Mouse (Mus musculus) retina, postnatal 1 day (tissue): ENCODE data around the gene Bin2.
A peak's percentile ranks its signal among the peaks of the same experiment; 100 is the strongest.
"Not testable (repeated sequence)": the region's sequence is repeated elsewhere in the genome, so short reads cannot be mapped to it uniquely, and the experiment has no call there.

Experiments
- DNase-seq: peaks from one replicate; pipeline ENCODE4 v3.0.0-alpha.2; 2012

The Bin2 gene

DNA sequence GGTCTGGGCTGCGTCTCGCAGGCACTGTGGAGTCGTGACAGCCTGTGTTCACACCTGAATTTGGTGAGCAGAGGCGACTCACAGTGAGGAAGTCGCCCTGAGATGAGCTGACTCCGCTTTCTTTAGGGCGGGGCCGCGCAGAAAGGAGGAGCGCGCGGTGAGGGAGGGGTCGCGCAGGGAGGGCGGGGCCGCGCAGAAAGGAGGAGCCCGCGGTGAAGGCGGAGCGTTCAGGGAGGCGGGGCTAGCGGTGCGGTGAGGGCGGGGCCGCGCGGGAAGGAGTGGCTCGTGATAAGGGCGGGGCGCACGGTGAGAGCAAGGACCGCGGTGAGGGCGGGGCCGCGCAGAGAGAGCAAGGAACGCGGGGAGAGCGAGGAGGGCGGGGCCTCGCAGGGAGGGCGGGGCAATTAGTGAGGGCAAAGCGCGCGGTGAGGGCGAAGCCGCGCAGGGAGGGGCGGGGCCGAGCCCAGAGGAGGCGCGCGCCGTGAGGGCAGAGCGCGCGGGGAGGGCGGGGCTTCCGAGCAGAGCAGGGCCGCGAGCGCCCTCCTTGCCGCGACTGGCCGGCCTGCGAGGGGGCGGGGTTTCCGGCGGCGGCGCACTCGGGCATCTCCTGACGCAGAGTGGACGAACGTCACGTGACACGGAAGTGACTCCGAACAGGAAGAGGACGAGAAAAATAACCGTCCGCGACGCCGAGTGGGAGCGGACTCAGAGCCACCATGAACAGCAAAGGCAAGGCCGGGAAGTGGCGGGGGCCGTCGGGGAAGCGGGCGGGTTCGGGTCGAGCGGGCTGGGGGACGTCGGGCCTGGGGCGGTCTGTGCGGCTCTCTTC is 54.1 kb downstream of the Bin2 start, which contains the start of gene Dazap2:
Gene Dazap2 (plus strand): TSS at position 354 of the 829 bp plus-strand sequence.
- DNase-seq, result peak; percentile 98

DNA sequence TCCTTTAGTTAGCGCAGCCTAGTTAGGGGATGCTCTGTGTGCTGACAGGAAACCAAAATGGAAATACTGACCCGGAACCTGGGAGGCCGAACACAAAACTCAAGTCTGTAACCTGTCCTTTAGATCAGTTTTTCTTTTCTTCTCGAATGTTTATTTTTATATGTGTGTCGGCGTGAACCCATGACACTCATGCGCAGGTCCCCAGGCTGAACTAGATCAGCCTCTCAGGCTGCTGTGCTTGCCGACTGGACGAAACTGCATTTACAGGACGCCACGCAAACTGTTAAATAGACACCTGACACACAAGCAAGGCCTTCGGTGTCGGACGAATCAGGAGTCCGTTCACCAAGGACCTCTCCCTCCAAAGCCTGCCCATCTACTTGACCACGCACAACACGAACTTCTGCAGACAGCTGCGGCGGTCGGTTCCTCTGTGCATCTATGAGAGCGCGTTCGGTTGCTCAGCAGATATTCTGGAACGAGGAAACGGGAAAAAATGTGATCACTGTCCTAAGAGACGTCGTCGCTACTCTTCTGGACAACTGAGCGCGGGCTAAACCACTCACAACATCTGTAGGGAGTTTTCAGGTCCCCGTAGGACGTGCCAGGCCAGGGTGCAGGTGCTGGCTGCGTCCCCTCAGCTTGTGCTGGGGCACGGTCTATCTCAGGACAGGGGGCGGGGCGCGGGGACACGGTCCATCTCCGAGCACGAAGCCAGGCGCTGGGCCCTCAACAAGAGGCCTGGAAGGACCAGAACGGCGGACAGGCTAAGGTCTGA is 54.9 kb downstream of the Bin2 start:
- DNase-seq, result no peak

DNA sequence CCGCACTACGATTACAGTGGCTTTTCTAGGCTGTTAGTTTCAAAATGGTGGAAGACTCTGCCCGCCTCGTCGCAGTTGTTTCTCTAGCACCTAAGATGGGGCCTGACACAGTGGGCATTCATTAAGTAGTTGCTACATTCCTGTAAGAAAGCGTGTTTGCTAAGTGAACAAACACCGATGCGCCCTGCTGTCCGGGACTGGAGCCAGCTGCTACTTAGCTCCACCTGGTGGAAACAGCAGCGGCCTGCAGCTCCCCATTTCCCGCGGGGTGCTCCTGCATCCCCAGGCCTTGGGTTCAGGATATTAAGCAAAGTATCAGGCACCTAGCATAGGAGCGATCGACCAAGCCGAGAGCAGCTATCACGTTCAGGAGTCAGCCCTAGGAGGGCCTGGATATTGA is 55.8 kb downstream of the Bin2 start:
- DNase-seq, result peak; percentile 85

DNA sequence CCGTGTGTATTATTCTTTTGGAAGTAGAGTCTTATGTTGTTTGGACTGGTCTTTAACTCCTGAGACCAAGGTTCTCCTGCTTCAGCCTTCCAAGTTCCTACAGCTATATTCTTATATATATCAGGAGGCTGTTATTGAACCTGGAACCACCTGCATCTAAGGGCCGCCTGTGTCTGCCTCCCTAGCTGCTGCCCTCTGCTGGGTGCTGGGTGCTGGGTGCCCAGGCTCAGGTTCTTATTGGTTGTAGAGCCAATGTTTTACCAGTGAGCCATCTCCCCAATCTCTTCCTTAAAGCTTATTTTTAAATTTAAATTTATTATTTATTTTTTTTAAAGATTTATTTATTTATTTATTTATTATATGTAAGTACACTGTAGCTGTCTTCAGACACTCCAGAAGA is 56.9 kb downstream of the Bin2 start:
- no peak for DNase-seq

DNA sequence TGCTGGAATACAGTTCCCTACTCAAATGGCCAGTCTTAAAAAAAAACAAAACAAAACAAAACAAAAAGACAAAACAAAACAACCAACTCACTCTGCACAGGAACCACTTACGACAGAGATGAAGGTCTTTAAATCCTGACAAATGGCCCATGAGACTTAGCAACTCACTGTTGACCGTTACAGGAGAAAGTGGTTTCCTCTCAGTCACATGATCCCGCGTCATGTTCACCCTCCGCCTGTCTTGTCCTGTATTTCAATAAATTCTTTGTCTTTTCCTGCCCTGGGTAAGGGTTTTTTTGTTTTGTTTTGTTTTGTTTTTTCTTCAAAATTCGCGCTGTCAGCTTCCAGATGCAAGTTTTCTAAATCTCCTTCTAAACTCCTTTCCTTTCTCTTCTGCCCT is 57.4 kb downstream of the Bin2 start:
- no peak for DNase-seq

DNA sequence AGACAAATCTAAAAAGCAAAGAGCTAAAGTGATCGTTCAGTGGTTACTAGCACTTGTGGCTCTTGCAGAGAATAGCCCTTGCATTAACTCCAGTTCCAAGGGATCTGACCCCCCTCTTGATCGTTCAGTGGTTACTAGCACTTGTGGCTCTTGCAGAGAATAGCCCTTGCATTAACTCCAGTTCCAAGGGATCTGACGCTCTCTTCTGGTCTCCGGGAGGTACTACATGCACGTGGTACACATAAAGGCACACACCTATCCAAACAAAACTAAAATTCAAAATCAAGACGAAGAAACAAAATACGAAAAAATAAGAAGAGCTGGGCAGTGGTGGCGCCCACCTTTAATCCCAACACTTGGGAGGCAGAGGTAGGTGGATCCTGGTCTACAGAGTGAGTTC is 62.7 kb downstream of the Bin2 start:
- not testable (repeated sequence) for DNase-seq

DNA sequence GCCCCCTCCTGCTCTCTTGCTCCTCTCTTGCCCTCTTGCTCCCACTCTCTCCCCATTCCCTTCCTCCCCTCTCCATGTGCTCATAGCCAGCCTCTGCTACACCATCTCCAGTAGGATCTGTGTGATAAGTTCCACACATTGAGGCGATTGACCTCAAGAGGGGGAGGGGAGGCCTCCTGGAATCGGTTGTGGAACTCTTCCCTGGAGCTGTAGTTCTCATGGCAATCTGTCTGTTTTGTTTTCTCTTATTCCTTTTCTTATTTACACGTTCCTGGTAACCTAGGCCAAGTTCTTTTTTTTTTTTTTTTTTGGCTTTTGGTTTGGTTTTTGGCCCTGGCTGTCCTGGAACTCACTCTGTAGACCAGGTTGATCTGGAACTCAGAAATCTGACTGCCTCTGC is 67.7 kb downstream of the Bin2 start:
- no peak for DNase-seq

DNA sequence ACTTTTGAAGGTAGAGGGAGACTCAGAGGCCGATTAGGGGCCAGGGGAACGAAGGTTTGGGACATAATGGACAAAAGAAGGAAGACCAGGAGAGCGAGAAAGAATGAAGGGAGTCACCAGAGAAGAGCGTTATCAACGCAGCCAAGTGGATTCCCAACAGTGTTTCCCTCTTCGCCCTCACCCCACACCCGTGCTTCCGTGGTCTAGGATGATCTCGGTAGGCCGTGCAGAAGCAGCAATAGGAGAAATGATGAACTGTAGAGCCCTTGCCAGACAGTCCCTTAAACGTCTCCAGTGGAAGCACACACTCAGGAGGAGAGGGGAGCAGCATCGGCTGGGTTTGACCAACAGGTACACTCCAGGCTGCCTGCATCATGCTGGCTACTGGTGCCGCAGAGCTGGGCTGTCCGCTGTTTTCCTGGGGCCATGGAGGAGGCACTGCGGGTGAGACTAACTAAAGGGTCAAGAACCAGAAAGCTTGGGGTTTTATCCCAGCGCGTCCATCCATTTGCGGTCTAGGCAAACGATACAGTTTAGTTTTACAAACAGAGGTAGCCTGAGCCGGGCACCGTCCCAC is 68.6 kb downstream of the Bin2 start:
- no peak for DNase-seq

DNA sequence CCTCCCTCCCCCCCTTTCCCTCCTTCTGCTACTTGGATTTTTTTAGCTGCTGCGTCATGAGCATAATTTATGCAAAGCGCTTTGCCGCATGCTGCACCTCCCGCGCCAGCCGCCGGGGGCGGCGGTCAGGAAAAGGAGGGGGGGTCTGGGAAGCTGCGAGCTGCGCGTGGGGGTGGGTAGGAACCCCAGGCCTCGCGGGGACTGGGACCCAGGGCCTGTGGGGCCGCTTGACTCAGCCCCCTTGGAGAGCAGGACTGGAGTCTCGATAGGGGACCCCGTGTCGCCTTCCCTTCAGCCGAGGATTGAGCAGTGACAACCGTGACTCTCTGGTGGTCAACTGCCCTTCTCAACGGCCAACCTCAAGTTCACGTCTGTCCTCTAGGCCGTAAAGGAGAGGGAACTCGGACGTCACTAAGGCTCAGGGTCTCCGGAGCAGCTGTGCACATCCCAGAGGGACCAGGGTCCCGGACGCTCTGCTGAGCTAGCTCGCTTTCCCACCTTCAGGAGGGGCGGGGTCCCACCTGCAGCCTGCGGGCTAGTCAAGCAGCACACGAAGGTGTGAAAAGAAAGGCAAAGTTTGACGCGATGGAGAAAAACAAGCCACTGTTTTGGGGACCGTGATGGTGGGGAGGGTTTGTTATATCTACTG is 69.2 kb downstream of the Bin2 start:
- DNase-seq, result peak; percentile 93

DNA sequence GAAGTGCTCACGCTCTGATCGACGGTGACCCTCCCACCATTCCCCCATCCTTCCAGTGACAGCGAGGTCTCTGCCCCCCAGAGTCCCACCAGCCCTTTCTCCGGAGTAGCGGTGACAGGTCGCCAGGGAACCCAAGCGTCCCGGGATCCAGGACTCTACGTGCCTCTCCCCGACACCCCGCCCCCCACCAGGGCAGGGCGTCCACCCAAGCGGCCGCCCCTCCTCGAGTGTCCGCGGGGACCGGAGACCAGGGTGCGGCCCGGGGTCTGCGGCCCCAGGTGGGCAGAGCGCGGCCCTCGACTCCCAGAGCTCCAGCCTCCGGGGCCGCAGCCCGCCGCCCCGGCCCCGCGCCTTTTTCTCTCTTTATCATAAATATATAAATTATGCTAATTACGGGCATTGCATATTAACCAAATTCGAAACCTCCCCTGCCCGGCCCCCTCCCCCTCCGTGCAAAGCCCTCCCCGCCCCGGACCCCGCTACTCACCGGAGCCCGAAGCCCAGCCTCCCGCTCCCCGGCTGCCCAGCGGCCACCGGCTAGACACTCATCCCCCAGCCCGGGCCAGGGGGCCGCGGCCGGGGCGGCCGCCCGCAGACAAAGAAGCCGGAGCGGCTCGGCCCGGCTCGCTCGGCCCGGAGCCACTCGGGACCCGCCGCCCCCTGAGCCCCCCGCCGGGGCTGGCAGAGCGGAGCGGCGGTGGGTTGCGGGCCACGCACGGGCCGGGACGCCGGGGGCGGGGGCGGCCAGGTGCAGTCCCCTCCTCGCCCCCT is 69.9 kb downstream of the Bin2 start, which contains the start of gene Pou6f1:
Gene Pou6f1 (minus strand): TSS at position 709 of the 771 bp plus-strand sequence.
- DNase-seq, result no peak

DNA sequence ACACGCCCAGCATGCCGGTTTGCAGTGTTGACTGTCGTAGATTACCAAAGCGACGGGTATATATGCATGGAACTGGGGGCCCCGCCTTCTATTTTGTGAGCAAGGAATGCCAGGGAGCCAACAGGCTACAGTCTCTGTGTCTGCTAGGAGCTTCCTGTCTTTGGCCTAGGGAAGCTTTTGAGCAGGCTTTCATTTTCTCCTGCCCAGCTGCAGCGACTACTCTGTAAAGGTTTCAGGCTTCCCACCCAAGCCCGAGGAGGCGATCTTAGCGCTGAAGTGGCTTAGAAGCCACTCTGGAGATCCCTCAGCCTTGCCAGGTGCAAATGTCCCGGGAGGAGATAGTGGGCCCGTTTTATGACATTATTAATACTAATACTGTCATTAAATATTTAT is 70.5 kb downstream of the Bin2 start:
- DNase-seq, result peak; percentile 50

DNA sequence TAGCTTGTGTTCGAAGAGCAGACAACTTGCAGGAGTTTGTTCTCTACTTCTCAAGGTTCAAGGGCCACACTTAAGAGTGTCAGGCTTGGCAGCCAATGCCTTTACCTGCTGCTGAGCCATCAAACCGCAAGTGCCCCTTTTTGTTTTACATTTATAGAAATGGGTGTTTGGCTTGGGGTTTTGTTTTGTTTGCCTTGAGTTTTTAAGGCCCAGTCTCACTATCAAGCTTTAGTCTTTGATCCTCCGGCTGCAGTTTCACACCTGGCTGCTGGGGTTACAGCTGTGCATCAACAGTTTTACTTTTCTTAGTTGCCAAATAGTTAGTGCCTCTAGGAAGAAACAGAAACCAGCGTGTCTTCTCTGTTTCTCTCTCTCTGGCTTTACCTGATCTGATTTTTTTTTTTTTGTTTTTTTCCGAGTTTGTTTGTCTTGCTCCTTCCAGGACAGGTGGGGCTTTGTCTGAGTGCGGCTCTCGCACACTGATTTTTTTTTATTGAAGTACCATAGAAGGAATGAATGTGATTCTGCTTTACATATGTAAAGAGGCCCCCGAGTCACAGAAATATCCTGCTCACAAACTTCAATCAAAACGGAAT is 71.0 kb downstream of the Bin2 start:
- DNase-seq, result no peak

DNA sequence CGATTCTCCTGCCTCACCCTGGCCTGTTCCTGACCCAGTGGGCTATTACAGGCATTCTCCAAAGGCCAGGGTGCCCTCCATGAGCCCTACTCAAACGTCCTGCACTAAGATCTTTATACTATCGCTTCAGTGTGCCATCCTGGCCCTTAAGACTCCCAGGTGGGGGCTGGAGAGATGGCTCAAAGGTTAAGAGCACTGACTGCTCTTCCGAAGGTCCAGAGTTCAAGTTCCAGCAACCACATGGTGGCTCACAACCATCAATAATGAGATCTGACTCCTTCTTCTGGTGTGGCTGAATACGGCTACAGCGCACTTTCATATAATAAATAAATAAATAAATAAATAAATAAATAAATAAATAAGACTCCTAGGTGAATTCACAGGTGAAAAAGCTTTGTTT is 76.5 kb downstream of the Bin2 start:
- DNase-seq, result no peak
